Mouse (Mus musculus) kidney, embryonic 14.5 days (tissue): ENCODE data around the gene Gm49322. TPM values are rescaled to one million over a fixed set of nuclear protein-coding genes. Genes with fewer than 3 reads are reported as not detected.

ENCODE experiments used
- ATAC-seq: fragments of 200-750 bp; cut with Nextera tagmentation; 2 replicates; pipeline ENCODE4 v1.8.0; 2017; ENCODE audit warnings: moderate number of reproducible peaks, mild to moderate bottlenecking, moderate TSS enrichment, moderate library complexity; ENCODE audit not compliant: low FRiP score, low TSS enrichment
- H3K27ac ChIP-seq: fragments of 300-500 bp; sonication (generic); 2 replicates; pipeline ENCODE4 v1.5.1; 2014; ENCODE audit warnings: low read depth, mild to moderate bottlenecking, low read length, moderate library complexity, mixed read lengths
- H3K27me3 ChIP-seq: fragments of 300-500 bp; sonication (generic); 2 replicates; pipeline ENCODE4 v1.6.1; 2014; ENCODE audit warnings: mild to moderate bottlenecking, low read length; ENCODE audit not compliant: control insufficient read depth, insufficient read depth
- H3K36me3 ChIP-seq: fragments of 300-500 bp; sonication (generic); 2 replicates; pipeline ENCODE4 v1.6.1; 2014; ENCODE audit warnings: low read length, mixed read lengths; ENCODE audit not compliant: control insufficient read depth, insufficient read depth
- H3K4me1 ChIP-seq: fragments of 300-500 bp; sonication (generic); 2 replicates; pipeline ENCODE4 v1.6.1; 2014; ENCODE audit warnings: low read length, mixed read lengths; ENCODE audit not compliant: control insufficient read depth, insufficient read depth
- H3K4me2 ChIP-seq: fragments of 300-500 bp; sonication (generic); replicated peaks from 2 replicates; pipeline ENCODE4 v1.6.1; 2014; ENCODE audit warnings: low read depth, mild to moderate bottlenecking, low read length
- H3K4me3 ChIP-seq: fragments of 300-500 bp; sonication (generic); 2 replicates; pipeline ENCODE4 v1.5.1; 2014; ENCODE audit warnings: mild to moderate bottlenecking, low read length
- H3K9ac ChIP-seq: fragments of 300-500 bp; sonication (generic); 2 replicates; pipeline ENCODE4 v1.6.1; 2014; ENCODE audit warnings: low read depth, mild to moderate bottlenecking, low read length, moderate library complexity
- H3K9me3 ChIP-seq: fragments of 300-500 bp; sonication (generic); 2 replicates; pipeline ENCODE4 v1.6.1; 2016; ENCODE audit warnings: low read length; ENCODE audit not compliant: control insufficient read depth
- WGBS: fragments of 180-500 bp; shearing (Covaris S2); extraction: QIAGEN DNeasy Blood & Tissue Kit; methylation state at CpG from one replicate; pipeline ENCODE4 v1.1.7; 2014; 5-methylcytosine and 5-hydroxymethylcytosine counted together
- microRNA-seq: library from miRNA; unstranded; fragments of <30 nt; microRNA quantifications from one replicate; pipeline ENCODE4, GENCODE M21; 2016
- polyA plus RNA-seq: library from polyadenylated mRNA; unstranded; fragments of >200 nt; fragmentation: Nextera tagmentation; extraction: Ambion mirVana; gene quantifications from 2 replicates; pipeline ENCODE4 v1.2.1, GENCODE M21; 2014

The Gm49322 gene
- polyA plus RNA-seq, 1 experiment from 2014 or later = 2.5 TPM

GRCm38 (mm10) chr10:80665016-80665380, 59.2 kb downstream of the Gm49322 start:
- H3K9me3 ChIP-seq = no peaks in the 10 kb centered on the region
- ATAC-seq = peak; percentile 54
- peak overlapping the region; percentile 31; the same call in 1 of the 2 replicates for H3K4me2 ChIP-seq
- H3K4me1 ChIP-seq = peaks cover 36% of the 10 kb centered on the region
- peak overlapping the region; percentile 81 for H3K27ac ChIP-seq
- WGBS = 6% methylated on average over 10 of the region's 10 CpGs
- H3K36me3 ChIP-seq = peaks cover 42% of the 10 kb centered on the region
- peak overlapping the region; percentile 42; the same call in 1 of the 2 replicates for H3K9ac ChIP-seq
- no peak overlapping the region for H3K4me3 ChIP-seq
- no peaks in the 10 kb centered on the region for H3K27me3 ChIP-seq

Small RNA genes lying within 50 kb of the gene (microRNA-seq; reads per million reads assigned to microRNA genes)
- gene Mir6912 = not detected

Other genes starting within 250 kb of the Gm49322 start
- gene Plk5, start 249.6 kb upstream of the Gm49322 start, polyA plus RNA-seq = 0.62 and 0.66 TPM in 2 replicates
- 8.7 and 14.6 TPM in 2 replicates for gene Mex3d, start 218.4 kb upstream of the Gm49322 start, polyA plus RNA-seq
- gene Mbd3, start 206.5 kb upstream of the Gm49322 start, polyA plus RNA-seq = 248 and 270 TPM in 2 replicates
- gene Uqcr11, start 199.2 kb upstream of the Gm49322 start, polyA plus RNA-seq = 806 and 1,046 TPM in 2 replicates
- gene Tcf3, start 172.4 kb upstream of the Gm49322 start, polyA plus RNA-seq = 134 and 162 TPM in 2 replicates
- gene Onecut3, start 111.2 kb upstream of the Gm49322 start, polyA plus RNA-seq = not detected in 2 replicates
- 0.22 and 0.24 TPM in 2 replicates for gene Atp8b3, start 66.9 kb upstream of the Gm49322 start, polyA plus RNA-seq
- 25.8 and 31.3 TPM in 2 replicates for gene Rexo1, start 44.5 kb upstream of the Gm49322 start, polyA plus RNA-seq
- 10.1 and 10.2 TPM in 2 replicates for gene Klf16, start 28.7 kb upstream of the Gm49322 start, polyA plus RNA-seq
- 125 and 130 TPM in 2 replicates for gene Abhd17a, start 15.7 kb upstream of the Gm49322 start, polyA plus RNA-seq
- 88.5 and 103 TPM in 2 replicates for gene Scamp4, start 3.1 kb upstream of the Gm49322 start, polyA plus RNA-seq
- gene Adat3, start 3.1 kb upstream of the Gm49322 start, polyA plus RNA-seq = 8.0 and 8.8 TPM in 2 replicates
- 127 and 134 TPM in 2 replicates for gene Csnk1g2, start 16.8 kb downstream of the Gm49322 start, polyA plus RNA-seq
- gene Btbd2, start 51.0 kb downstream of the Gm49322 start, polyA plus RNA-seq = 63.4 and 80.2 TPM in 2 replicates
- gene Mknk2, start 72.1 kb downstream of the Gm49322 start, polyA plus RNA-seq = 68.1 and 99.2 TPM in 2 replicates
- 23.3 and 34.4 TPM in 2 replicates for gene Mob3a, start 96.0 kb downstream of the Gm49322 start, polyA plus RNA-seq
- gene Izumo4, start 96.2 kb downstream of the Gm49322 start, polyA plus RNA-seq = 8.5 and 14.6 TPM in 2 replicates
- 70.8 and 80.6 TPM in 2 replicates for gene Ap3d1, start 136.2 kb downstream of the Gm49322 start, polyA plus RNA-seq
- 21.9 and 29.2 TPM in 2 replicates for gene Dot1l, start 149.2 kb downstream of the Gm49322 start, polyA plus RNA-seq
- 101 and 102 TPM in 2 replicates for gene Sf3a2, start 192.2 kb downstream of the Gm49322 start, polyA plus RNA-seq
- gene Plekhj1, start 192.6 kb downstream of the Gm49322 start, polyA plus RNA-seq = 121 and 126 TPM in 2 replicates
- gene Amh, start 199.2 kb downstream of the Gm49322 start, polyA plus RNA-seq = not detected in 2 replicates
- 4.4 and 5.2 TPM in 2 replicates for gene Jsrp1, start 207.5 kb downstream of the Gm49322 start, polyA plus RNA-seq
- 1,867 and 1,944 TPM in 2 replicates for gene Oaz1, start 220.6 kb downstream of the Gm49322 start, polyA plus RNA-seq
- 0.17 and 0.97 TPM in 2 replicates for gene Lingo3, start 238.0 kb downstream of the Gm49322 start, polyA plus RNA-seq
- 365 and 431 TPM in 2 replicates for gene Lsm7, start 249.2 kb downstream of the Gm49322 start, polyA plus RNA-seq
- 27.2 and 35.1 TPM in 2 replicates for gene Sppl2b, start 249.3 kb downstream of the Gm49322 start, polyA plus RNA-seq